Mouse (Mus musculus) midbrain, embryonic 13.5 days (tissue): ENCODE data around the gene Amotl2. TPM values are rescaled to one million over a fixed set of nuclear protein-coding genes. Genes with fewer than 3 reads are reported as not detected.
A peak's percentile ranks its signal among the peaks of the same experiment; 100 is the strongest.

Source experiments
- ATAC-seq: fragments of 200-750 bp; cut with Nextera tagmentation; 2 replicates; pipeline ENCODE4 v1.8.0; 2017; ENCODE audit warnings: mild to moderate bottlenecking, moderate TSS enrichment, moderate library complexity
- H3K27ac ChIP-seq: fragments of 300-500 bp; sonication (generic); 2 replicates; pipeline ENCODE4 v1.5.1; 2015; ENCODE audit warnings: inconsistent platforms, mild to moderate bottlenecking, moderate library complexity
- H3K27me3 ChIP-seq: fragments of 300-500 bp; sonication (generic); 2 replicates; pipeline ENCODE4 v1.6.1; 2015; ENCODE audit warnings: mild to moderate bottlenecking, inconsistent platforms
- H3K36me3 ChIP-seq: fragments of 300-500 bp; sonication (generic); 2 replicates; pipeline ENCODE4 v1.6.1; 2015; ENCODE audit warnings: mild to moderate bottlenecking, inconsistent platforms
- H3K4me1 ChIP-seq: fragments of 300-500 bp; sonication (generic); replicated peaks from 2 replicates; pipeline ENCODE4 v1.6.1; 2015; ENCODE audit warnings: inconsistent platforms
- H3K4me2 ChIP-seq: fragments of 300-500 bp; sonication (generic); replicated peaks from 2 replicates; pipeline ENCODE4 v1.6.1; 2015; ENCODE audit warnings: moderate library complexity, mild to moderate bottlenecking, inconsistent platforms
- H3K4me3 ChIP-seq: fragments of 300-500 bp; sonication (generic); replicated peaks from 2 replicates; pipeline ENCODE4 v1.5.1; 2015; ENCODE audit warnings: mild to moderate bottlenecking, inconsistent platforms
- H3K9ac ChIP-seq: fragments of 300-500 bp; sonication (generic); replicated peaks from 2 replicates; pipeline ENCODE4 v1.6.1; 2015; ENCODE audit warnings: mild to moderate bottlenecking, inconsistent platforms
- H3K9me3 ChIP-seq: fragments of 300-500 bp; sonication (generic); 2 replicates; pipeline ENCODE4 v1.6.1; 2016; ENCODE audit warnings: mild to moderate bottlenecking, inconsistent platforms
- WGBS: fragments of 180-500 bp; shearing (Covaris S2); methylation state at CpG from one replicate; pipeline ENCODE4 v1.1.7; 2015; 5-methylcytosine and 5-hydroxymethylcytosine counted together
- polyA plus RNA-seq: library from polyadenylated mRNA; unstranded; fragments of >200 nt; fragmentation: Nextera tagmentation; extraction: Ambion mirVana; gene quantifications from 2 replicates; pipeline ENCODE4 v1.2.1, GENCODE M21; 2015

The Amotl2 gene
- polyA plus RNA-seq, 1 experiment from 2014 or later: 80.6 TPM

GRCm38 (mm10) chr9:102729093-102729845 lies 12.8 kb downstream of the Amotl2 start:
- H3K4me3 ChIP-seq: no peak overlapping the region
- no peaks in the 10 kb centered on the region for H3K27me3 ChIP-seq
- no peak for ATAC-seq
- H3K9ac ChIP-seq: no peak overlapping the region
- H3K9me3 ChIP-seq: no peaks in the 10 kb centered on the region
- WGBS: 92% methylated on average over 21 of the region's 21 CpGs
- H3K4me1 ChIP-seq: peaks cover 50% of the 10 kb centered on the region
- peaks cover 98% of the 10 kb centered on the region for H3K36me3 ChIP-seq
- H3K4me2 ChIP-seq: no peak overlapping the region
- H3K27ac ChIP-seq: no peak overlapping the region

- H3K4me1 ChIP-seq: peaks cover 44% of the 10 kb centered on the region
- no peaks in the 10 kb centered on the region for H3K27me3 ChIP-seq
- no peaks in the 10 kb centered on the region for H3K9me3 ChIP-seq
- WGBS: 93% methylated on average over 14 of the region's 14 CpGs
- H3K9ac ChIP-seq: no peak overlapping the region
- H3K36me3 ChIP-seq: peaks cover 92% of the 10 kb centered on the region
- no peak overlapping the region for H3K4me3 ChIP-seq
- no peak overlapping the region for H3K27ac ChIP-seq
- no peak for ATAC-seq
- H3K4me2 ChIP-seq: no peak overlapping the region
These were observed 13.5 kb downstream of the Amotl2 start for GRCm38 (mm10) chr9:102729876-102730413.

- H3K36me3 ChIP-seq: peaks cover 80% of the 10 kb centered on the region
- H3K9ac ChIP-seq: no peak overlapping the region
- 89% methylated on average over 7 of the region's 7 CpGs for WGBS
- no peak for ATAC-seq
- no peak overlapping the region for H3K4me3 ChIP-seq
- peaks cover 32% of the 10 kb centered on the region for H3K4me1 ChIP-seq
- H3K27me3 ChIP-seq: no peaks in the 10 kb centered on the region
- H3K27ac ChIP-seq: 0 out of 2 replicates have a peak overlapping the region, but pooled peaks have one; percentile 14
- no peaks in the 10 kb centered on the region for H3K9me3 ChIP-seq
- H3K4me2 ChIP-seq: no peak overlapping the region
These were observed 14.6 kb downstream of the Amotl2 start for GRCm38 (mm10) chr9:102731044-102731471.

DNA sequence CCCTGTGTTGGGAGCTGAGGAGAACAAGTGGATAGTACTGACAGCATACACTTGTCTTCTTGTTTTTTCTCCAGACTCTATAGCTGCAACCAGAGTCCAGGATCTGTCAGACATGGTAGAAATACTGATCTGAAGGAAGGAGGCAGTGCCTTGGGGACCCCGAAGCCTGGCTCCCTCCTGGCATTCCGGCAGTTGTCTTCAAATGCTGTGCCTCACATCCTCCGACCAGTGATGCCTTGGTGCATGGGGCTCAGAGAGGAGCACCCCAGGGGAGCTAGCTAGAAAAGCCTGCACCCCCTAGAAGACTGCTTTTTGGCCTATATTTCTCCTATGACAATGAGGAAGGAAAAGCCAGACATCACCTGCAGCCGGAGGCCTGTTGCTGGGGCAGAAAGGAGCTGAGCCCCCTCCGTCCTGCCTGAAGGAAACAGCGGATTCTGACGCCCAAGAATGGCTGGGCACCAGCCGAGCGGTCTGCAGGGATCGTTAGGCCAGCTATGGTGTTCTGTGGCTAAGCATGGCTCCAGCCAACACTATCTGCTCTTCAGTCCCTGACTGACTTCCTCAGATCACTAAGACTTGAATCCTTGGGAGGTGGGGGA lies 15.2 kb downstream of the Amotl2 start:
- H3K27ac ChIP-seq: peak overlapping the region; percentile 14; the same call in 1 of the 2 replicates
- ATAC-seq: no peak
- H3K9me3 ChIP-seq: no peaks in the 10 kb centered on the region
- H3K27me3 ChIP-seq: no peaks in the 10 kb centered on the region
- no peak overlapping the region for H3K4me3 ChIP-seq
- H3K4me1 ChIP-seq: peaks cover 26% of the 10 kb centered on the region
- H3K4me2 ChIP-seq: no peak overlapping the region
- H3K36me3 ChIP-seq: peaks cover 74% of the 10 kb centered on the region
- WGBS: 87% methylated on average over 10 of the region's 10 CpGs
- no peak overlapping the region for H3K9ac ChIP-seq

DNA sequence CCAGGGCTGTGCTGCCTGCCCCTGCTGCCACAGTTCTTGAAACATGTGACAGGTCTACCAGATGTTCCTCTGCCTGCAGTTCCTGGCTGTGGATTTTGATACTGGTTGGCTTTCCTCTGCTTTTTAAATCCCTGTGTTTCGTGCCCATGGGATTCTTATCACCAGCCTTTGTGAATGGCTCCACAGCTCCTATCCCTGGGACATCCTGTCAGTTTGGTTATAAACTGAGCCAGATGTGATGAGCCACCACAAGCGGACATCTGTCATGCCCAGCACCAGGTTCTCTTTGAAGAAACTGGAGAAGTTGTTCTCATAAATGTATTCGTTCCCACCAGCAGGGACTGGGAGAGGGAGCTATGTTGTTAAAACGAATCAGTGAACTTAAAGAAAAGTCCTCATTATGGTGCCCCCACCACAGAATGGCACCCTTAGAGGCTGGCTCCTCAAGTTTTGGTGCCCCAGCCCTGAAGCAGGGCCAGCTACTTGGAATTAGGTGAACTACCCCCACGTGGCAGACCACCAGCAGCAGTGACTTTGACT lies 15.9 kb downstream of the Amotl2 start:
- Histone ChIP-seq H3K36me3 (peaks cover 67% of the 10 kb centered on the region), H3K4me1 (peaks cover 19% of the 10 kb centered on the region), H3K4me2 (no peak overlapping the region), H3K9me3 (no peaks in the 10 kb centered on the region), H3K27ac (no peak overlapping the region), H3K4me3 (no peak overlapping the region), H3K27me3 (no peaks in the 10 kb centered on the region), H3K9ac (no peak overlapping the region)
- no peak for ATAC-seq
- 81% methylated on average over 5 of the region's 5 CpGs for WGBS

- ATAC-seq: peak; percentile 28; the same call in 1 of the 2 replicates
- no peak overlapping the region for H3K27ac ChIP-seq
- no peak overlapping the region for H3K9ac ChIP-seq
- 92% methylated on average over 5 of the region's 5 CpGs for WGBS
- H3K27me3 ChIP-seq: no peaks in the 10 kb centered on the region
- H3K4me2 ChIP-seq: no peak overlapping the region
- H3K36me3 ChIP-seq: peaks cover 56% of the 10 kb centered on the region
- no peaks in the 10 kb centered on the region for H3K9me3 ChIP-seq
- no peak overlapping the region for H3K4me3 ChIP-seq
- peaks cover 16% of the 10 kb centered on the region for H3K4me1 ChIP-seq
These were observed 17.0 kb downstream of the Amotl2 start for GRCm38 (mm10) chr9:102733459-102733858.

- Histone ChIP-seq H3K27ac (no peak overlapping the region), H3K4me3 (no peak overlapping the region), H3K36me3 (peaks cover 49% of the 10 kb centered on the region), H3K9me3 (no peaks in the 10 kb centered on the region), H3K27me3 (no peaks in the 10 kb centered on the region), H3K4me2 (no peak overlapping the region), H3K4me1 (peaks cover 16% of the 10 kb centered on the region), H3K9ac (no peak overlapping the region)
- ATAC-seq: 0 out of 2 replicates have a peak, but pooled peaks have one; percentile 14
- whole genome bisulfite sequencing: 81% methylated on average over 9 of the region's 9 CpGs
These were observed 17.7 kb downstream of the Amotl2 start for GRCm38 (mm10) chr9:102733999-102734738.

- WGBS: 73% methylated on average over 1 of the region's 1 CpGs
- Histone ChIP-seq H3K4me2 (no peak overlapping the region), H3K27me3 (no peaks in the 10 kb centered on the region), H3K4me3 (no peak overlapping the region), H3K9ac (no peak overlapping the region), H3K9me3 (no peaks in the 10 kb centered on the region), H3K4me1 (peaks cover 16% of the 10 kb centered on the region), H3K27ac (no peak overlapping the region), H3K36me3 (peaks cover 44% of the 10 kb centered on the region)
- no peak for ATAC-seq
These were observed 18.2 kb downstream of the Amotl2 start for GRCm38 (mm10) chr9:102734739-102735075.

DNA sequence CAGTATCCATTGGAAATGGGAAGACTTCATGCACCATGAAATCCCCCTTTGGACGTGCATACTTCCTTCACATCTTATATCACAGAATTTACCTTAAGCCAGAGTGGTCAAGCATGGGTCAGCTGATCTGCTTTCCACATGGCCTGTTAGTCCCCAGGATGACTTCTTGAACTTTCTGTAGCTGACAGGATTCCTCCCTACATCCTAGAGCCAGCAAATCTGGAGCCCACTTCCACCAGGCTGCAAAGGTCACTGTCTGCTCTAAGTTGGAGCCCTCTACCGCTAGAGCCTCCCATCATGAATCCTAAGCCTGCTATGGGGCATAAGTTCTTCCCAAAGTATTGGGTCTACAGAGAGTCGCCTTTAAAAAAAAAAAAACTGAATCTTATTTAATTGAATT lies 18.8 kb downstream of the Amotl2 start:
- Histone ChIP-seq H3K9me3 (no peaks in the 10 kb centered on the region), H3K27ac (no peak overlapping the region), H3K9ac (no peak overlapping the region), H3K4me1 (peaks cover 16% of the 10 kb centered on the region), H3K4me2 (no peak overlapping the region), H3K36me3 (peaks cover 39% of the 10 kb centered on the region), H3K27me3 (no peaks in the 10 kb centered on the region), H3K4me3 (no peak overlapping the region)
- 96% methylated on average over 3 of the region's 3 CpGs for whole genome bisulfite sequencing
- ATAC-seq: no peak

DNA sequence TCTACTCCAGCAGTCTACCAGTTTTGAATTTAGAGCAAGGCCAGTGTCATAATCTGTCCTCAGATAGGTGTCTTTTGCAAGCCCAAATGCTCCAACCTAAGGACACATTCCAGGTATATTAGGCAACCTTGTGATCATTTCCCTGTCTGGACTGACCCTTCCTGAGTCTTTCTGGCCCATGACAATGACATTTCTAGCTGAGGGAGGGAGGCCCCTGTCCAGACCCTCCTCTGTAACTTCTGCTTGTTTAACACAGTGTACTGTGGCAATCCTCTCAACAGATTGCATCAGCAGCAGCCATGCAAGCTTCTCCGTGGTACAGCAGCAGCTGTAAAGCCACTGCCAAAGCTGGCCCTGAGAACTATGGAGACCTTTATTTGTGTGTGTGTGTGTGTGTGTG lies 19.5 kb downstream of the Amotl2 start:
- Histone ChIP-seq H3K27me3 (no peaks in the 10 kb centered on the region), H3K4me1 (peaks cover 15% of the 10 kb centered on the region), H3K4me2 (no peak overlapping the region), H3K36me3 (peaks cover 31% of the 10 kb centered on the region), H3K9me3 (no peaks in the 10 kb centered on the region), H3K27ac (no peak overlapping the region), H3K9ac (no peak overlapping the region), H3K4me3 (no peak overlapping the region)
- ATAC-seq: no peak
- WGBS: 84% methylated on average over 1 of the region's 1 CpGs

GRCm38 (mm10) chr9:102737405-102737804 lies 20.9 kb downstream of the Amotl2 start:
- peaks cover 17% of the 10 kb centered on the region for H3K36me3 ChIP-seq
- 72% methylated on average over 1 of the region's 1 CpGs for WGBS
- 0 out of 2 replicates have a peak, but pooled peaks cover 2% of the 10 kb centered on the region for H3K4me1 ChIP-seq
- no peaks in the 10 kb centered on the region for H3K27me3 ChIP-seq
- no peaks in the 10 kb centered on the region for H3K9me3 ChIP-seq
- H3K27ac ChIP-seq: no peak overlapping the region
- no peak for ATAC-seq
- H3K9ac ChIP-seq: no peak overlapping the region
- no peak overlapping the region for H3K4me2 ChIP-seq
- H3K4me3 ChIP-seq: no peak overlapping the region

GRCm38 (mm10) chr9:102746753-102747152 lies 30.3 kb downstream of the Amotl2 start:
- Histone ChIP-seq H3K9me3 (no peaks in the 10 kb centered on the region), H3K36me3 (no peaks in the 10 kb centered on the region), H3K27ac (no peak overlapping the region), H3K4me1 (no peaks in the 10 kb centered on the region), H3K9ac (no peak overlapping the region), H3K4me2 (no peak overlapping the region), H3K4me3 (no peak overlapping the region), H3K27me3 (no peaks in the 10 kb centered on the region)
- 74% methylated on average over 5 of the region's 5 CpGs for WGBS
- ATAC-seq: no peak
